Mouse (Mus musculus): Measurements from ENCODE around the gene Cmip. TPM values are rescaled to one million over a fixed set of nuclear protein-coding genes. Genes with fewer than 3 reads are reported as not detected.

Cmip gene
- polyA plus RNA-seq, 1 experiment from 2014 or later = 9.3 TPM

- no peaks in the 10 kb centered on the region for H3K9me3 ChIP-seq (replicated peaks)
- H3K4me3 ChIP-seq = no peak overlapping the region
- 84% methylated on average over 6 of the region's 6 CpGs for WGBS
- H3K36me3 ChIP-seq = no peaks in the 10 kb centered on the region
- DNase-seq (ENCODE audit: low spot score) = no peak
- peaks cover 12% of the 10 kb centered on the region for H3K4me1 ChIP-seq
- H3K27ac ChIP-seq (replicated peaks) = no peak overlapping the region
- H3K27me3 ChIP-seq (ENCODE audit: low read depth, poor library complexity, severe bottlenecking) = no peaks in the 10 kb centered on the region
Measured at GRCm38 (mm10) chr8:117242286-117242685, 14.6 kb upstream of the Cmip start.

GRCm38 (mm10) chr8:117244601-117245000 lies 12.3 kb upstream of the Cmip start:
- no peak for DNase-seq (ENCODE audit: low spot score)
- H3K4me3 ChIP-seq = no peak overlapping the region
- 47% methylated on average over 6 of the region's 6 CpGs for WGBS
- no peaks in the 10 kb centered on the region for H3K9me3 ChIP-seq (replicated peaks)
- no peaks in the 10 kb centered on the region for H3K27me3 ChIP-seq (ENCODE audit: low read depth, poor library complexity, severe bottlenecking)
- H3K4me1 ChIP-seq = peaks cover 12% of the 10 kb centered on the region
- no peaks in the 10 kb centered on the region for H3K36me3 ChIP-seq
- H3K27ac ChIP-seq (replicated peaks) = no peak overlapping the region

GRCm38 (mm10) chr8:117248341-117248740 lies 8.5 kb upstream of the Cmip start:
- 93% methylated on average over 11 of the region's 11 CpGs for WGBS
- DNase-seq (ENCODE audit: low spot score) = no peak
- no peaks in the 10 kb centered on the region for H3K36me3 ChIP-seq

GRCm38 (mm10) chr8:117251086-117251681 lies 5.7 kb upstream of the Cmip start:
- Histone ChIP-seq H3K4me1 (peaks cover 3% of the 10 kb centered on the region; the same call in 1 of the 2 replicates), H3K27ac (replicated peaks) (no peak overlapping the region), H3K27me3 (ENCODE audit: low read depth, poor library complexity, severe bottlenecking) (peaks cover 12% of the 10 kb centered on the region; the same call in 1 of the 2 replicates), H3K36me3 (no peaks in the 10 kb centered on the region), H3K9me3 (replicated peaks) (no peaks in the 10 kb centered on the region), H3K4me3 (no peak overlapping the region)
- DNase-seq (ENCODE audit: low spot score) = no peak
- 46% methylated on average over 7 of the region's 7 CpGs for WGBS

More at GRCm38 (mm10) chr8:117248341-117248740, 8.5 kb upstream of the Cmip start:
- Histone ChIP-seq H3K4me1 (no peaks in the 10 kb centered on the region), H3K9me3 (replicated peaks) (no peaks in the 10 kb centered on the region), H3K27me3 (ENCODE audit: low read depth, poor library complexity, severe bottlenecking) (no peaks in the 10 kb centered on the region), H3K4me3 (no peak overlapping the region), H3K27ac (replicated peaks) (no peak overlapping the region)

GRCm38 (mm10) chr8:117252650-117253049 lies 4.2 kb upstream of the Cmip start:
- H3K4me1 ChIP-seq = peaks cover 8% of the 10 kb centered on the region; the same call in 1 of the 2 replicates
- no peaks in the 10 kb centered on the region for H3K36me3 ChIP-seq
- peaks cover 12% of the 10 kb centered on the region; the same call in 1 of the 2 replicates for H3K27me3 ChIP-seq (ENCODE audit: low read depth, poor library complexity, severe bottlenecking)
- H3K9me3 ChIP-seq (replicated peaks) = no peaks in the 10 kb centered on the region
- H3K4me3 ChIP-seq = no peak overlapping the region
- DNase-seq (ENCODE audit: low spot score) = no peak
- WGBS = 96% methylated on average over 8 of the region's 8 CpGs
- no peak overlapping the region for H3K27ac ChIP-seq (replicated peaks)

GRCm38 (mm10) chr8:117253390-117254269 lies 3.2 kb upstream of the Cmip start:
- peaks cover 14% of the 10 kb centered on the region for H3K4me1 ChIP-seq
- H3K4me3 ChIP-seq = no peak overlapping the region
- H3K9me3 ChIP-seq (replicated peaks) = no peaks in the 10 kb centered on the region
- H3K27ac ChIP-seq (replicated peaks) = no peak overlapping the region
- 93% methylated on average over 17 of the region's 17 CpGs for WGBS
- no peaks in the 10 kb centered on the region for H3K36me3 ChIP-seq
- no peak for DNase-seq (ENCODE audit: low spot score)
- H3K27me3 ChIP-seq (ENCODE audit: low read depth, poor library complexity, severe bottlenecking) = peaks cover 12% of the 10 kb centered on the region; the same call in 1 of the 2 replicates

GRCm38 (mm10) chr8:117254496-117254895 lies 2.4 kb upstream of the Cmip start:
- DNase-seq (ENCODE audit: low spot score) = no peak
- Histone ChIP-seq H3K9me3 (replicated peaks) (no peaks in the 10 kb centered on the region), H3K4me3 (no peak overlapping the region), H3K36me3 (no peaks in the 10 kb centered on the region), H3K4me1 (peaks cover 23% of the 10 kb centered on the region), H3K27me3 (ENCODE audit: low read depth, poor library complexity, severe bottlenecking) (peaks cover 12% of the 10 kb centered on the region; the same call in 1 of the 2 replicates), H3K27ac (replicated peaks) (no peak overlapping the region)
- 87% methylated on average over 6 of the region's 6 CpGs for WGBS

GRCm38 (mm10) chr8:117256292-117256938 lies 449 bp upstream of the Cmip start:
- H3K4me1 ChIP-seq = peaks cover 42% of the 10 kb centered on the region
- peak overlapping the region; percentile 93 for H3K4me3 ChIP-seq
- peak overlapping the region; percentile 97 for H3K27ac ChIP-seq (replicated peaks)
- under 1% methylated on average over 87 of the region's 92 CpGs for WGBS
- no peaks in the 10 kb centered on the region for H3K36me3 ChIP-seq
- peak; percentile 90 for DNase-seq (ENCODE audit: low spot score)
- peaks cover 12% of the 10 kb centered on the region; the same call in 1 of the 2 replicates for H3K27me3 ChIP-seq (ENCODE audit: low read depth, poor library complexity, severe bottlenecking)
- H3K9me3 ChIP-seq (replicated peaks) = no peaks in the 10 kb centered on the region

GRCm38 (mm10) chr8:117257821-117258575 lies 1.1 kb downstream of the Cmip start:
- DNase-seq (ENCODE audit: low spot score) = peak; percentile 65
- Histone ChIP-seq H3K4me1 (peaks cover 58% of the 10 kb centered on the region), H3K9me3 (replicated peaks) (no peaks in the 10 kb centered on the region), H3K27ac (replicated peaks) (peak overlapping the region; percentile 97), H3K27me3 (ENCODE audit: low read depth, poor library complexity, severe bottlenecking) (peaks cover 12% of the 10 kb centered on the region; the same call in 1 of the 2 replicates), H3K36me3 (no peaks in the 10 kb centered on the region), H3K4me3 (peak overlapping the region; percentile 93)
- WGBS = 9% methylated on average over 22 of the region's 22 CpGs

GRCm38 (mm10) chr8:117258576-117259040 lies 1.7 kb downstream of the Cmip start:
- H3K27me3 ChIP-seq (ENCODE audit: low read depth, poor library complexity, severe bottlenecking) = peaks cover 12% of the 10 kb centered on the region; the same call in 1 of the 2 replicates
- H3K36me3 ChIP-seq = no peaks in the 10 kb centered on the region
- peaks cover 64% of the 10 kb centered on the region for H3K4me1 ChIP-seq
- H3K27ac ChIP-seq (replicated peaks) = peak overlapping the region; percentile 97
- DNase-seq (ENCODE audit: low spot score) = no peak
- H3K4me3 ChIP-seq = peak overlapping the region; percentile 93
- H3K9me3 ChIP-seq (replicated peaks) = no peaks in the 10 kb centered on the region
- WGBS = 62% methylated on average over 6 of the region's 6 CpGs

- WGBS = 70% methylated on average over 11 of the region's 11 CpGs
- Histone ChIP-seq H3K4me3 (peak overlapping the region; percentile 93), H3K36me3 (no peaks in the 10 kb centered on the region), H3K27me3 (ENCODE audit: low read depth, poor library complexity, severe bottlenecking) (peaks cover 9% of the 10 kb centered on the region; the same call in 1 of the 2 replicates), H3K27ac (replicated peaks) (peak overlapping the region; percentile 97), H3K9me3 (replicated peaks) (no peaks in the 10 kb centered on the region), H3K4me1 (peaks cover 66% of the 10 kb centered on the region)
- DNase-seq (ENCODE audit: low spot score) = no peak
Measured at GRCm38 (mm10) chr8:117259431-117260001, 2.7 kb downstream of the Cmip start.
